Mouse (Mus musculus): ENCODE measurements around the gene Hcls1.

Hcls1 gene

GRCm38 (mm10) chr16:36930231-36931136 lies 4.3 kb upstream of the Hcls1 start:
- DNase-seq, result no peak

GRCm38 (mm10) chr16:36931381-36931780 lies 3.4 kb upstream of the Hcls1 start:
- DNase-seq, result no peak

GRCm38 (mm10) chr16:36931976-36932375 lies 2.8 kb upstream of the Hcls1 start:
- no peak for DNase-seq

- DNase-seq, result no peak
Measured at GRCm38 (mm10) chr16:36932546-36932945, 2.2 kb upstream of the Hcls1 start.

GRCm38 (mm10) chr16:36934131-36934840 lies 497 bp upstream of the Hcls1 start:
- no peak for DNase-seq

GRCm38 (mm10) chr16:36935814-36936213 lies 1.0 kb downstream of the Hcls1 start:
- DNase-seq, result no peak

GRCm38 (mm10) chr16:36941137-36941727 lies 6.4 kb downstream of the Hcls1 start:
- peak in 1 of 2 experiments; percentile 37 for DNase-seq

- DNase-seq, result no peak
Measured at GRCm38 (mm10) chr16:36941895-36942294, 7.1 kb downstream of the Hcls1 start.

GRCm38 (mm10) chr16:36943591-36943990 lies 8.8 kb downstream of the Hcls1 start:
- DNase-seq, result no peak

GRCm38 (mm10) chr16:36944895-36945424 lies 10.2 kb downstream of the Hcls1 start:
- DNase-seq, result no peak

- no peak for DNase-seq
Measured at GRCm38 (mm10) chr16:36946459-36947159, 11.8 kb downstream of the Hcls1 start.

- no peak for DNase-seq
Measured at GRCm38 (mm10) chr16:36947646-36948197, 12.9 kb downstream of the Hcls1 start.

GRCm38 (mm10) chr16:36949614-36950336 lies 15.0 kb downstream of the Hcls1 start:
- no peak for DNase-seq

GRCm38 (mm10) chr16:36951029-36951428 lies 16.2 kb downstream of the Hcls1 start:
- no peak for DNase-seq

- no peak for DNase-seq
Measured at GRCm38 (mm10) chr16:36955106-36955505, 20.3 kb downstream of the Hcls1 start.

- no peak for DNase-seq
Measured at GRCm38 (mm10) chr16:36963415-36963814, 28.6 kb downstream of the Hcls1 start.

GRCm38 (mm10) chr16:36979127-36979526 lies 44.3 kb downstream of the Hcls1 start:
- DNase-seq, result no peak

- DNase-seq, result no peak
Measured at GRCm38 (mm10) chr16:36983796-36984195, 49.0 kb downstream of the Hcls1 start.

- DNase-seq, result peak; percentile 14 to 29
Measured at GRCm38 (mm10) chr16:36985636-36986042, 50.9 kb downstream of the Hcls1 start.

GRCm38 (mm10) chr16:36987399-36987798 lies 52.6 kb downstream of the Hcls1 start:
- DNase-seq, result no peak

GRCm38 (mm10) chr16:36988066-36988465 lies 53.3 kb downstream of the Hcls1 start:
- no peak for DNase-seq

GRCm38 (mm10) chr16:36989493-36989892 lies 54.7 kb downstream of the Hcls1 start:
- DNase-seq, result no peak
